Mouse (Mus musculus) kidney, embryonic 15.5 days (tissue): ENCODE measurements around the gene Pglyrp1. TPM values are rescaled to one million over a fixed set of nuclear protein-coding genes. Genes with fewer than 3 reads are reported as not detected.

Source experiments
- ATAC-seq: fragments of 200-750 bp; cut with Nextera tagmentation; replicated peaks from 2 replicates; pipeline ENCODE4 v1.8.0; 2017; ENCODE audit warnings: moderate TSS enrichment; ENCODE audit not compliant: low FRiP score
- H3K27ac ChIP-seq: fragments of 300-500 bp; sonication (generic); 2 replicates; pipeline ENCODE4 v1.5.1; 2015; ENCODE audit warnings: mild to moderate bottlenecking, inconsistent platforms
- H3K27me3 ChIP-seq: fragments of 300-500 bp; sonication (generic); 2 replicates; pipeline ENCODE4 v1.6.1; 2015; ENCODE audit warnings: inconsistent platforms
- H3K36me3 ChIP-seq: fragments of 300-500 bp; sonication (generic); 2 replicates; pipeline ENCODE4 v1.6.1; 2015; ENCODE audit warnings: inconsistent platforms
- H3K4me1 ChIP-seq: fragments of 300-500 bp; sonication (generic); 2 replicates; pipeline ENCODE4 v1.6.1; 2015; ENCODE audit warnings: inconsistent platforms
- H3K4me2 ChIP-seq: fragments of 300-500 bp; sonication (generic); 2 replicates; pipeline ENCODE4 v1.6.1; 2015; ENCODE audit warnings: moderate library complexity, mild to moderate bottlenecking, inconsistent platforms
- H3K4me3 ChIP-seq: fragments of 300-500 bp; sonication (generic); replicated peaks from 2 replicates; pipeline ENCODE4 v1.5.1; 2015; ENCODE audit warnings: mild to moderate bottlenecking, inconsistent platforms
- H3K9ac ChIP-seq: fragments of 300-500 bp; sonication (generic); 2 replicates; pipeline ENCODE4 v1.6.1; 2015; ENCODE audit warnings: mild to moderate bottlenecking, inconsistent platforms
- H3K9me3 ChIP-seq: fragments of 300-500 bp; sonication (generic); replicated peaks from 2 replicates; pipeline ENCODE4 v1.6.1; 2016; ENCODE audit warnings: inconsistent platforms
- WGBS: fragments of 180-500 bp; shearing (Covaris S2); methylation state at CpG from one replicate; pipeline ENCODE4 v1.1.7; 2015; ENCODE audit warnings: mixed read lengths; 5-methylcytosine and 5-hydroxymethylcytosine counted together
- polyA plus RNA-seq: library from polyadenylated mRNA; unstranded; fragments of >200 nt; fragmentation: Nextera tagmentation; extraction: Ambion mirVana; gene quantifications from 2 replicates; pipeline ENCODE4 v1.2.1, GENCODE M21; 2015

Gene Pglyrp1
- polyA plus RNA-seq, 1 experiment from 2014 or later: 2.3 TPM

DNA sequence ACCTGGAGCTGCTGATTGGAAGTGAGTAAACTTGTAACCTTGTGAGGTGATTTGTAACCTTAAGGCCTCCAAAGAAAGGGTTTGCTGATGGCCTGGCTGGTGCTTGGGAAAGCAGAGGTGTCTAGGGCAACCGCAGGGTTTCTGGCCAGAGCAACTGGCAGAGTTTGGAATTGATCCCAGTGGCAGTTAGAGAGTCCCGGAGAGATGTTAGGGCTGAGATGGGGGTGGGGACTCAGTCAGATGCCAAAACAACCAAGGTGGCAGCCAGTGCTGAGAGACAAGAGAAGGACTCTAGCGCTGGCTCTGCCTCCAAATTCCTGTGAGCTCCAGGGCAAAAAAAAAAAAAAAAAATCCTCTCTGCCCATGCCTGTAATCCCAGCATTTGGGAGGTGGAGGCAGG is 46.8 kb downstream of the Pglyrp1 start:
- H3K9me3 ChIP-seq: no peaks in the 10 kb centered on the region
- no peaks in the 10 kb centered on the region for H3K36me3 ChIP-seq
- 52% methylated on average over 3 of the region's 3 CpGs for WGBS
- H3K9ac ChIP-seq: no peak overlapping the region
- H3K4me2 ChIP-seq: no peak overlapping the region
- peaks cover 4% of the 10 kb centered on the region; the same call in 1 of the 2 replicates for H3K4me1 ChIP-seq
- no peak overlapping the region for H3K4me3 ChIP-seq
- H3K27ac ChIP-seq: no peak overlapping the region
- peaks cover 29% of the 10 kb centered on the region for H3K27me3 ChIP-seq
- ATAC-seq: no peak

DNA sequence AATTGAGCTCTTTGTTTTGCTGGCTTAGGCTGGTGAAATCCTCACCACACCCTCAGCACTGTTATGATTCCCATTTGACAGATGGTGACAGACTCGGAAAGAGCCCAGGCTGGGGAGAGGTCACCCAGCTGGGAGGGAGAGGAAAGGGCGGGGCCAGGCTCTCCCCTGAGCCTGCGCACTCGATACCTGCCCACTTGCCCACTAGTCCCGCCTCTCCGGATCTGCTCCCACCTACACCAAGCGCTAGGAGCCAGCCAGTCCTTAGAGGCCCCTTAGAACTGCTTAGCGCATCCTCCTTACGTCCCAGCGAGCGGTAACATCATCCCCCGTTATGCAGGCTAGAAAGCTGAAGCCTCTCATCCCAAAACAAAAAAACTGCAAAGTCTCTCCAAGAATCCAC is 49.9 kb downstream of the Pglyrp1 start:
- Histone ChIP-seq H3K27ac (no peak overlapping the region), H3K36me3 (no peaks in the 10 kb centered on the region), H3K4me2 (peak overlapping the region; percentile 36), H3K9ac (no peak overlapping the region), H3K4me3 (no peak overlapping the region), H3K9me3 (no peaks in the 10 kb centered on the region), H3K4me1 (peaks cover 16% of the 10 kb centered on the region), H3K27me3 (peaks cover 58% of the 10 kb centered on the region)
- under 1% methylated on average over 12 of the region's 12 CpGs for WGBS
- ATAC-seq: peak; percentile 57; the same call in 1 of the 2 replicates

DNA sequence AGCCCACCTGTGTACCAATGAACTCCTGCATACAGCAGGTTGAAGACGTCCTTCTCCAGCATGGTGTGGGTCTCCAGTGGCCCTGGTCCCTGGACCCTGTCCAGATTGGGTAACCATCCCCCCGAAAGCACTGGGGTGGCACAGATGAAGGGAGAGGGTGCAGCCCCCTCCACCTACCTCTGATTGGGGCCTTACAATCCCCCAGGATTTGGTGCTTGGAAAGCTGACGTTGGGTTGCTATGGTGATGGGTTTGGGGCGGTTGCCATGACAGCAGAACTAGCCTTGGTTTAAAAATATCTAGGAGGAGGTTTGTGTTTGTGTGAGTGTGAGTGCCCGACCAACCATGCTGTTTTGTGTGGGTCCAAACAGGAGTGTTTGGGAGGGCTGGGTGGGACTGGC is 51.7 kb downstream of the Pglyrp1 start:
- Histone ChIP-seq H3K4me1 (peaks cover 19% of the 10 kb centered on the region), H3K27me3 (peaks cover 75% of the 10 kb centered on the region), H3K4me3 (no peak overlapping the region), H3K36me3 (no peaks in the 10 kb centered on the region), H3K4me2 (no peak overlapping the region), H3K27ac (no peak overlapping the region), H3K9ac (no peak overlapping the region), H3K9me3 (no peaks in the 10 kb centered on the region)
- no peak for ATAC-seq
- WGBS: 53% methylated on average over 5 of the region's 5 CpGs

DNA sequence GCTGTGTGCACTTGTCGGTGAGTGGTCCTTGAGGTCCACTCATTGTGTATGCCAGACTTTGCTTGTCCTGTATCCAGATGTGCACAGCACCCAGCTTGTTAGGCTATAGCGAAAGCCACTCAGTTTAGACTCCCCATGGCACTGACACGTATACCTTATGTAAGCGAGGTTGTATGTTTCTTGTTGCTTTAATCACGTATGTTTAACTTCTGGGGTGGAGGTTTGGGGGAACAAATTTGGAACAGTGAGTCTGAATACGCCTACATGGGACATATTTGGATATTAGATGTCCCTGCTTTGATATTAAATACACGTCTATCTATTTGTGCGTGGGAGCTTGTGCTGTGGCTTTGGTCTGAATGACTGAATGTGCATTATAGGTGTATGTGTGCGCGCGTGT is 52.1 kb downstream of the Pglyrp1 start:
- no peak for ATAC-seq
- Histone ChIP-seq H3K4me1 (peaks cover 19% of the 10 kb centered on the region), H3K36me3 (no peaks in the 10 kb centered on the region), H3K9me3 (no peaks in the 10 kb centered on the region), H3K4me3 (no peak overlapping the region), H3K4me2 (no peak overlapping the region), H3K9ac (no peak overlapping the region), H3K27ac (no peak overlapping the region), H3K27me3 (peaks cover 79% of the 10 kb centered on the region)
- 79% methylated on average over 11 of the region's 11 CpGs for WGBS

DNA sequence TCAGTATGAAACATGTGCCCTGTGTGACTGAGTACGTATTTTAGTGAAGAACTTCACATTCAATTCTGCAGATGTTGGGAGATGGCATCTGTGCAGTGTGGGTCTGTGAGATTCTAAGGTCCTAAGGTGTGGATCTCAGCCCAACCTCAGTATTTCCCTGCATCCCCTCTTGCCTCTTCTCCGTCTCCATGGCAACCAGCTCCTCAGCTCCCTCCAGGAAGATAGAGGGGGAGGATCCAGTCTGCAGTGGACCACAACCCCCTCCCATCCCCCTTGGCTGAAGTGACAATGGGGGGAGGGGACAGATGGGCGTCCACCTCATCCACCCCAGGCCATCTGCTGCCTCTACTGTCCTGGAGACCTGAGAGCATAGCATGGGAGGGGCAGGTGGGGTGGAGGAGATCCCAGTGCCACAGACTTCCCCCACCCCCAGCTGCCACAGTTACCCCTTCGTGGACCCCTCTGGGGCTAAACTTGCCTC is 52.6 kb downstream of the Pglyrp1 start:
- no peak overlapping the region for H3K27ac ChIP-seq
- WGBS: 21% methylated on average over 4 of the region's 4 CpGs
- H3K27me3 ChIP-seq: peaks cover 79% of the 10 kb centered on the region
- H3K9me3 ChIP-seq: no peaks in the 10 kb centered on the region
- no peak overlapping the region for H3K9ac ChIP-seq
- peaks cover 19% of the 10 kb centered on the region for H3K4me1 ChIP-seq
- H3K4me3 ChIP-seq: no peak overlapping the region
- H3K4me2 ChIP-seq: no peak overlapping the region
- ATAC-seq: no peak
- no peaks in the 10 kb centered on the region for H3K36me3 ChIP-seq

DNA sequence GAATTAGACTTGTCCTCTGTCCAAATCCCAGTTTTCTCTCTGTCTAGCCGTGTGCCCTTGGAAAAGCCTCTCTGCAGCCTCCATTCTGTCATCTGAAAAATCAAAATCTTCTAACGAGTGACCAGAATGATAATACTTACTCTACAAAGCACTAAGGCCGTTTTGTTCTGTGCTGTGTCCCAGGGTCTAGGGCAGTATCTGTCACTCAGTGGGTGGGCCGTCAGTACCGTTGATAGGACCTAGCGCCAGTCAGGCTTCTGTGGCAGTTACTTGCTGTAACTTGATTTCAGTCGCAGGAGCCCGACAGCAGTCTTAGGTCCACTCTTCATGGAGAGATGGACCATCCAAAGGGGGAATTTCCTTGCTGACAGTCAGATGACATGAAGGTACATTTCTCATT is 53.2 kb downstream of the Pglyrp1 start:
- Histone ChIP-seq H3K36me3 (no peaks in the 10 kb centered on the region), H3K27ac (no peak overlapping the region), H3K4me3 (no peak overlapping the region), H3K4me1 (peaks cover 19% of the 10 kb centered on the region), H3K4me2 (no peak overlapping the region), H3K27me3 (peaks cover 80% of the 10 kb centered on the region), H3K9me3 (no peaks in the 10 kb centered on the region), H3K9ac (no peak overlapping the region)
- 8% methylated on average over 8 of the region's 8 CpGs for WGBS
- no peak for ATAC-seq

DNA sequence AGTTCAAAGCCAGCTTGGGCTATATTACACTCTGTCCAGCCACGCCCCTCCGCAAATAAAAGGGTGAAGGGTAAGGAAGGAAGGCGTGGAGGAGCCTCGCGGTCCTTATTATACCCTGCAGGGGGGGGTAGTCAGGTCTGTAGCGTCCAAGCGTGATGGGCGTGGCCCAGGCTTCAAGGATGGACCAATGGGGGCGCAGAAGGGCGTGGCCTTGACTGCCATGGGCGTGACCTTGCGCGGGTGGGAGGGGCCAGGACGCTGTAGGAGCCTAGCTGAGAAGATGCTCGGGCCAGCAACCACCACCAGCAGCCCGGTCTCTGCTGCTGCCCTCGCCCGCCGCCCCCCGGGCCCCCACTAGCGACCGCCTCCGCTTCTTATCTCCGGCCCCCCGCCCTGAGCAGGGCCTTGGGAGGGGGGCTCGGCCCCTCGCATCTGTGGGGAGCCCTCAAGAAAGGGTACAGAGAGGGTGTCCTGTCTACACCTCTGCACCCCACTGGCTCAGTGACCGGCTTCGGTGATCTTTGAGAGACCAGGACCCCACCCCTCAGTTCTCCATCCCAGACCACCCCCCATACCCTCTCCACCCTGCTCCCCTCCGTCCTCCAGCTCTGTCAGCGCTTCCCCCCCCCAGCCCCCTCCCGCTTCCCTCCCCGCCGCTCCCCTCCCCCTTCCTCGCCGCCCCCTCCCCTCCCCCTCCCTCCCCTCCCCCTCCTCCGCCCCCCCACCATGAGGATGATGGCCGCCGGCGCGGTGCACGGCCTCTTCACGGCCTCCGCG is 54.2 kb downstream of the Pglyrp1 start, which contains the start of gene Nova2:
TSS of gene Nova2 (plus strand) at position 727 of the 777 bp plus-strand sequence.
- H3K9ac ChIP-seq: peak within 1 kb of the TSS; percentile 57
- H3K4me2 ChIP-seq: peak within 1 kb of the TSS; percentile 93
- peaks cover 81% of the 10 kb centered on the region for H3K27me3 ChIP-seq
- peak; percentile 86 for ATAC-seq
- peak within 1 kb of the TSS; percentile 55; the same call in 1 of the 2 replicates for H3K27ac ChIP-seq
- WGBS: under 1% methylated on average over 29 of the region's 45 CpGs
- H3K4me3 ChIP-seq: peak within 1 kb of the TSS; percentile 56
- no peaks in the 10 kb centered on the region for H3K9me3 ChIP-seq
- H3K36me3 ChIP-seq: no peaks in the 10 kb centered on the region
- H3K4me1 ChIP-seq: peaks cover 19% of the 10 kb centered on the region

DNA sequence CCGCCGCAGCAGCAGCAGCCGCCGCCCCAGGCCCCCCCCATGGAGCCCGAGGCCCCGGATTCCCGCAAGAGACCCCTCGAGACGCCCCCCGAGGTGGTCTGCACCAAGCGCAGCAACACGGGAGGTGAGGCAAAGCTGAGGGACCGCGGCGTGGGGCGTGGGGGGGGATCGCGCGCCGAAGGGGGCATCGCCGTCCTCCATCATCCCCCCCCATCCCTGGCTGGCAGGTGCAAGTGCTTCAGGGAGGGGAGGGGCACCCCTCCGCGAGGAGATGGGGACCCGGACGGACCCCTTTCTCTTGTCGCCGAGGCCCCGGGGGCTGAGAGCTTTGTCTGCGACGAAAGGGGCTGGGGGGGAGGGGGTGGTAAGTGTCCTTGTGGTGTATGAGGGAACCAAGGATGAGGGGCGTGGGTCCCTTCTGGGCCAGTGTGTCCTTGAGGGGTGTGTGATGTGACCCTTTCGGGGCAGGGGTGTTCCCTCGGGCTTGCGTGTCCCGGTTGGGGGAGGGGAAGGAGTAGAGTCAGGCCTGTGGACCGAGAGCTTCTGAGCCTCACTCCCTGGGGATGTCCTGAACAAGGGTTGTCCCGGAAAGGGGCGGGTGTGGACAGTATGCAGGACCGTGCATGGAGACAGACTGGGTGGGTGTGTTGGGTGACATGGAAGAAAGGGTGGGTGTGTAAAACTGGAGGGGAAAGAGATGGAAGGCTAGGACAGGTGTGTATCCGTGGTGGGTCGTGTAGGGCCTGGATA is 55.1 kb downstream of the Pglyrp1 start:
- peak overlapping the region; percentile 55; the same call in 1 of the 2 replicates for H3K27ac ChIP-seq
- H3K9me3 ChIP-seq: no peaks in the 10 kb centered on the region
- peaks cover 75% of the 10 kb centered on the region for H3K27me3 ChIP-seq
- H3K9ac ChIP-seq: peak overlapping the region; percentile 57
- ATAC-seq: peak; percentile 16; the same call in 1 of the 2 replicates
- WGBS: 2% methylated on average over 41 of the region's 42 CpGs
- no peaks in the 10 kb centered on the region for H3K36me3 ChIP-seq
- H3K4me2 ChIP-seq: peak overlapping the region; percentile 93
- H3K4me1 ChIP-seq: peaks cover 15% of the 10 kb centered on the region
- H3K4me3 ChIP-seq: peak overlapping the region; percentile 56

DNA sequence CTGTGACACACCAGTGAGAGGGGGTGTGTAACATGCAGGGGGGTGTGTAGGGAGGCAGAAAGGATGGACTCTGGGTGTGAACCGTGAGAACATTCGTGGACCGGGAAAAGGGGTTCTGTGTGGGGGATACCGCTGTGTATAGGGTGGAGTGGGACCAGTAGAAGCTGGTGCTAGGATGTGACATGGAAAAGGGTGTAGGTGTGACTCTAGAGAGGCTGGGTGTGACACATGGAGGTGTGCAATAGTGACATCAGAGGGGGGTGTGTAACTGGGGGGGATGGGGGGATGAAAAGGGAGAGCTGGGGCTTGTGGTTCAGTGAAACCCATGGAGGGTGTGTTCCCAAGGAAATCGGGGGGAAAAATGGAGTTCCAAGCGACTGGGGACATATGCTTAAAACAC is 55.8 kb downstream of the Pglyrp1 start:
- Histone ChIP-seq H3K9ac (no peak overlapping the region), H3K27ac (peak overlapping the region; percentile 55)
- 47% methylated on average over 6 of the region's 6 CpGs for WGBS

DNA sequence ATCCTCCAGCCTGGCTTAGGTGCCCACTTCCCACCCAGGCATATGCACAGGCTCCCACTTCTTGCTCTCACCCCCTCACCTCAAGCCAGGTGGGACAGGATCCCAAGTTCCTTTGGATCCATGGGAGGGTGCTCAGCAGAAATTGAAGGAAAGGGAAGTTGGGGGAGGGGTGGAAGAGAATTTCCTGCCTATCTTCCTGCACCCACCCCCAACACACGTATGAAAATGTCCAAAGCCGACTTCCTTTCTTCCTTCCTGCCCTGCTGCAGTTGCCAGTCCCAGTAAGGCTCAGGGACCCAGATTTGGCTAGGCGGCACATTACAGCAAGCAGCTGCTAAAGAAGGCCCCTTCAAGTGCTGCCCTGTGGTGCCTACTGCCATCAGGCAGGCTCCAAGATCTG is 56.6 kb downstream of the Pglyrp1 start:
- no peaks in the 10 kb centered on the region for H3K9me3 ChIP-seq
- H3K9ac ChIP-seq: no peak overlapping the region
- H3K27ac ChIP-seq: peak overlapping the region; percentile 55
- no peaks in the 10 kb centered on the region for H3K36me3 ChIP-seq
- H3K4me1 ChIP-seq: peaks cover 15% of the 10 kb centered on the region
- no peak for ATAC-seq
- peaks cover 63% of the 10 kb centered on the region for H3K27me3 ChIP-seq
- 50% methylated on average over 3 of the region's 3 CpGs for WGBS
- H3K4me3 ChIP-seq: peak overlapping the region; percentile 56; the same call in 1 of the 2 replicates
- H3K4me2 ChIP-seq: peak overlapping the region; percentile 93

More for the DNA sequence above, 55.8 kb downstream of the Pglyrp1 start:
- Histone ChIP-seq H3K4me2 (peak overlapping the region; percentile 93), H3K4me3 (peak overlapping the region; percentile 56), H3K4me1 (peaks cover 15% of the 10 kb centered on the region), H3K36me3 (no peaks in the 10 kb centered on the region), H3K9me3 (no peaks in the 10 kb centered on the region), H3K27me3 (peaks cover 71% of the 10 kb centered on the region)
- no peak for ATAC-seq
